Mouse (Mus musculus): ENCODE results near the gene Ccar1.
A peak's percentile ranks its signal among the peaks of the same experiment; 100 is the strongest.
"Not testable (repeated sequence)": the region's sequence is repeated elsewhere in the genome, so short reads cannot be mapped to it uniquely, and the experiment has no call there.

Ccar1 gene

DNA sequence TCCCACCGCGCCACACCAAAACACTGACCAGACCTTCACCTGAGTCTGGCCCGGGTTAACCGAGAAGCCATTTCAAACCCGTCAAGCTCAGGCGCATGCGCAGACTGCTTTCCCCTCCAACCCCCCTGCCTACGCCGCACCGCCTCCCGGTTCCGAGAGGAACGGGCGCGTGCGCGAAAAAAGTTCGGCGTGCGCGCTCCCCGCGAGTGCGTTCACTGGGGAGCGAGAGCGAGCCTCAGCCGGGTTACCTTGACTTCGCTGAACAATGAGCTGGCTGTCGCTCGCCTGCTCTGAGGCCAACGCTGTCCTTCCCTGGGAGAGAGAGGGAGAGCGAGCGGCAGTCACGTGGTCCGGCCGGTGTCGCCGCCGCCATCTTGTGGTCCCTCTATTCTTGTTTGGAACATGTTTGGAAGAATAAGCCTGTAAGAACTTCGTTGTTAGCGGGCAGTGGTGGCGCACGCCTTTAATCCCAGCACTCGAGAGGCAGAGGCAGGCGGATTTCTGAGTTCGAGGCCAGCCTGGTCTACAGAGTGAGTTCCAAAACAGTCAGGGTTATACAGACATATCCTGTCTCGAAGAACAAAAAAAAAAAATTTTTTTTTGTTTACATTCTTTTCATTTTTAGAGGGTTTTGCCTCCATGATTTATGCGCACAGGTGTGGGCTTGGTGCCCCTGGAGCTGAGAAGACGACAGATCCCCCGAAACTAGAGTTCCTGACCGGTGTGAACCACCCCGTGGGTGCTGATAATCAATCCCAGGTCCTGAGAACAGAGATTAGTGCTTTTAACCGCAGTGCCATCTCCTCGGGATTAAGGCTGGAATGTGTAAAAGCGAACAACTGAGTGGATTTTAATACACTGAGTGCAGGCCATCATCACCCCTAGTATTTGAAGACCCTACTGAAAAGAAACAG lies at the start of gene Ccar1:
Gene Ccar1 (minus strand): TSS at position 110 of the 914 bp plus-strand sequence.
- peak; percentile 98 for DNase-seq (ENCODE audit: low read depth, low spot score)

DNA sequence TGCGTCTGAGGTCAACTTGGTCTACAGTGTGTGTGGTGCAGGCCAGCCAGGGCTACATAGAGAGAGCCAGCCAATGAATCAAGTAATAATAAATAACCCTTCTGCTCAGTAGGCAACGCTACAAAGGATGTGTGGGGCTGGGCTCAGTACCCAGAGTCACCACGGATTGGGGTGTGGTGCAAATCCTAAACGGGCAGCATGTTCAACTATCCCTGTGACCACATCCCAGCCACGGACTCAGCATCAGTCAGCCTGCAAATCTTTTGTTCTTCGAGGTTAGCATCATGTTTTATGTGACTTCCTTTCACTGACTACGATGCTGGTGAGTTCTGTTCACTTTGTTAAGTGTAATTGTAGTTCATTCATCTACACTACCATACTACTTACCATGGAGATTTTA lies 48.6 kb upstream of the Ccar1 start:
- no peak for DNase-seq (ENCODE audit: low read depth, low spot score)

DNA sequence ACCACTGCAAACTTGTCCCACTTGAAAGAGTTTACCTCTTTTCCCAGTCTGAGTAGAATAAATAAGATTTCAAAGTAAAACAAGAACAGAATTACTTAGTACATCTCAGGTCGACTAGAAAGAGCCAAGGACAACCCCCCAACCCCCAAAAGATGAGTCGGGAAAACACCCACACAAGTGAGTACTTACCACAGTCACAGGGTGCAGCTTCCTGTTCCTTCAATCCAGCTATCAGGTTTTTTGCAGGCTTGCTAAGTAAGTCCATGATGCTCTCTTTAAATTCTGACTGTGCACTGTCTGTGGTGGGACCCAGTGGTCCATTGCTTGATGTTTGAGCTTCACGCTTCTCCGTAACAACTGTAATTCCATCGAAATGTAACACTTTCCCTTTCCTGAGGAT lies 45.9 kb upstream of the Ccar1 start:
- DNase-seq (ENCODE audit: low read depth, low spot score): no peak

DNA sequence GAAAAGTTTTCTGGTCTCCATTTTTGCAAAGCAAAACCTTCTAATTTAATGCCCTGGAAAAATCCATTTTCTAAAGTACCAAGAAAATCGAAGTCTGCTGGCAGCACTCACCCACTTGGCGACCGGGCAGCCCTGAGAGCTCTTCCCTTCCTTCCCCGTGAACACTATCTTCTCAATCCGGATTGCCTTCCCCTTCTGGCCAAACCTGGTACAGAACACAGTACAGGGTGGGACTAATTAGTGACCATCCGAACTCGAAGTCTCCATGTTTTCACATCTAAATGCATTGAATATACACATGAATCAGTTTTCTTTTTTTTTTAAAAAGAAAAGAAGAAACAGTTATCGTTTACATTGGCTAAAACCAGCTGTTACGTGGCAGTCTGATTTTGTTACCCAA lies 40.7 kb upstream of the Ccar1 start:
- DNase-seq (ENCODE audit: low read depth, low spot score): peak; percentile 51

DNA sequence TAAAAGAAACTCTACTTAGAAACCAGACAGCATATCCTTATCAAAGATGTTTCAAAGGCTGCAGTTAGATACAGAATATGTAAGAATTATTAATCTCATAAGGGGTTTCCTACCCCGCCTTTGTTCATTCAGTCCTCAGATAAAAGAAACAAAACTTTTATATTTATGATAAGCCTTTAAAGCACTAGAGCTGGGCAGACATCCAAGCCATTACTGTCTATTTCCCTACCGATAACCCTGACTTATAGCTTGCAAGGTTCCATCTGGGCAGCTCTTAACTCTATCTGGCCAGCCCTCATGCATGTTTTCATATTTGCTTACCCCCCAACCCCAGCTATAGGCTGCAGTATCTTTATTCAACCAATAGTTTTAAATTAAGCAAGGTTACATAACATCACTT lies 39.5 kb upstream of the Ccar1 start:
- no peak for DNase-seq (ENCODE audit: low read depth, low spot score)

DNA sequence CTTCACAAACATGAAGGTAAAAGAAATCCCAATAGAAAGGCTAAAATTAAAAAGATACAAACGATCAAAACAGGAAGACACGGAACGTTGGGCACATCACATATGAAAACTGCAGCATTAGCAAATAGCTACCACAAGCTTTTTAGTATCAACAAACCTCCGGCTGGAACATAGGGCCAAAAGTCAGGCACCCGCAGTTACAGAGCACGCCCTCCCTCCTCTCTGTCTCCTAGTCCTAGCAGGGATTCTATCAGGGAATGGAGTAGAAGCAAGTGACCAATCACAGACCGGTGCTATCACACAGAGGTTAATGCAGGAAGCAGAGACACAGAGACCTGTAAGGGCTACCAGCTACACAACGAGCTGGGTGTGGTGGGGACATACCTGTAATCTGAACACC lies 32.4 kb upstream of the Ccar1 start:
- DNase-seq (ENCODE audit: low read depth, low spot score): no peak

DNA sequence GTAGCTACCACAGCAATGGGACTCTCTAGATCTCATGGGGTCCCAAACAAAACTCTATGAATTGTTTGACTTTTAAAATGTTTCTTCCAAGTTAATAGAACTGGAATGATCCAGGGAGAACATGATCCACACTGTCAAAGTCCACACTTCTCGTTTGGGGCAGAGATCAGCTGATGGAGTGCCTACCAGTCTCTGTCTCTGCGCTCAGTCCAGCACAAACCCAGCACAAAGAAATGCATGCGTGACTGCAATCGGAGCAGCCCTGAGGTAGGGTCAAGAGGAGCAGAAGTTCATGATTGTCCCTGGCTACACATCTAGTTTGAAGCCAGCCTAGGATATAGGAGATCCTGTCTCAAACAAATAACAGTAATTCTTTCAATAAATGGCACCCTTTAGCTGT lies 31.3 kb upstream of the Ccar1 start:
- no peak for DNase-seq (ENCODE audit: low read depth, low spot score)

DNA sequence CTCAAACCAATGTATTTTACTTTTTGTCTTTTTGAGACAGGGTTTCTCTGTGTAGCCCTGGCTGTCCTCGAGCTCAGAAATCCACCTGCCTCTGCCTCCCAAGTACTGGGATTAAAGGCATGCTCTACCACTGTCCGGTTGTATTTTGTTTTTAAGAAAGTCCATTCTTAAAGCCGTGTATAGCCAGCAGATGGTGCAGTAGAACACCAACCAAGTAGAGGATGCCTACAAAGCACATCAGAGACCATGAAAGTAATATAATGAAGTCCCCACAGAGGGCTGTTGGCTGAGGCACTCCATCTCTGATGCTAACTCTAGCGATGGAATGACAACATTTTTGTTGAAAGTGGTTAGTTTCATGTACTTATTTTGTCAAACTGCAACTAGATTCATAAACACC lies 17.9 kb upstream of the Ccar1 start:
- no peak for DNase-seq (ENCODE audit: low read depth, low spot score)

DNA sequence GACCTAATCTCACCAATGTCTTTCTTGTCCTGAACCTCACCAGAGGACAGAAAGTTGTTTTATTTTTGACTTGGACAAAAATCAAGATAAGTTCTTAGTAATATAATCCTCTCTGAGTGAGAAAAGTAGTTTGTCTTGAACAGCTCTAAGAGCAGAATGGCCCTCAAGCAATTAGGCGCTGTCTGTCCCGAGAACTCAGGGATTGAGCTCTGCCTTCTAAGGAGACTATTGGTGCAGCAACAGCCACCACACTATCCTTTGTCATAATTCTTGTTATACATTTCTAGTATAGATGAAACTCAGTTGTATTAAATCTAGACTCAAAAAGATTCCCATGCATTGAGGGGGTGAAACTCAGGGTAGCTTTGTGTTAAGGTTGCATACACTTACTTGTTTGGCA lies 16.7 kb upstream of the Ccar1 start:
- DNase-seq (ENCODE audit: low read depth, low spot score): no peak

DNA sequence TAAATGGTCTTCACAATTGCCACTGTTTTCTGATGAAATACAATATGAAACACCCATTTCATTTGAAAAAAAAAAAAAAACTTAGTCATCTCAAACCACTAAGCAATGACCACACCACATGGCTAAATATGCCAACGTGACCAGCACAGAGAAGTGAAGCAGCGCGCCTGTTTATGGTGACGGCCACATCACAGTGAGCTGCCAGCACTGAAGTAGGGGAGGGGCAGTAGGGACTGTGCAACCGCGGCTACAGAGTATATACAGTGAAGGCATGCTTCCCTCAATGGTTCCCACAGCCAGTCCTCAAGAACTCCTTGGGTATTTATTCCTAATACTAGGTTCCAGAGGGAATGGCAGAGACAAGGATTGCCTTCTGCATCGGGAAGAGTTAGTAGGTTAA lies 16.2 kb upstream of the Ccar1 start:
- DNase-seq (ENCODE audit: low read depth, low spot score): no peak

DNA sequence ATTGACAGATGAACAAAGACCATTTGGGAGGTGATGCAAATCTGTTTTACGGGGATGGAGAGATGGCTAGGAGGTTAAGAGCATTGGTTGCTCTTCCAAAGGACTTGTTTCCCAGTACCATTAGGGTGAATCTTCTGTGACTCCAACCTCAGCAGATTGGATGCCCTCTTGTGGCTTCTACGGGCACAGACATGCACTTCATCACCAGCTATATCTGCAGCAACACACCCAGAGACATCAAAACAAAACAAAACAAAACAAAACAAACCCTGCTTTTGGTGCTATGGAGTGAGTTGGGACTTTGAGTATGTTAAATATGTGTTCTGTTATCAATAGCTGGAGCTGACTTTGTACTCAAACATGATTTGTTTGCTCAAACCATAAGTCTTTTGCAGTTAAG lies 12.0 kb upstream of the Ccar1 start:
- peak; percentile 81 for DNase-seq (ENCODE audit: low read depth, low spot score)

DNA sequence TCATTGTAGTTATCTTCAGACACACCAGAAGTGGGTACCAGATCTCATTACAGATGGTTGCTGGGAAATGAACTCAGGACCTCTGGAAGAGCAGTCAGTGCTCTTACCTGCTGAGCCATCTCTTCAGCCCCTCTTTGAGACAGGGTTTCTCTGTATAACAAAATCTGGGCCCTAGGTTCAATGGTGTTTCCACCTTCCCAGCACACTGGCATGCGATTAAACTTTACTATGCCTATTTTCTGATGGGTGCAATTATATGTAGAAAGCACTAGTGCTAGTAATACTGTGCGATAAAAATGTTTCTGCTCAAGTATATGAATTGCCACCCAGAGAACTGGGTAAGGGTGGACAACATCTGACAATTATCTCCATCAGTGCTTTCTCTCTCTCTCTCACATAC lies 11.2 kb upstream of the Ccar1 start:
- DNase-seq (ENCODE audit: low read depth, low spot score): no peak

DNA sequence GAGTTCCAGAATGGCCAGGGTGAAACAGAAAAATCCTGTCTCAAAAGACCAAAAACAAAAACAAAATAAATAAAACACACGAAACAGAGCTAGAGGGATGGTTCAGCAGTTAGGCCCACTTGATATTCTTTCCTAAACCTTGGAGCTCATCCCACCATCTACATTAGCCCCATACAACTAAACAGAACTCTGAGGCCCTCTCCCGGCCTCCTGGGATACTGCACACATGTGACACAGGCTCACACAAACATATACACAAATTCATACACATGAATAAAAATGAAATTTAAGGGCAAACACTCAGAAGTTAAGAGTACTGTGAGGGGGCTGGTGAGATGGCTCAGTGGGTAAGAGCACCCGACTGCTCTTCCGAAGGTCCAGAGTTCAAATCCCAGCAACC lies 2.1 kb upstream of the Ccar1 start:
- peak; percentile 72 for DNase-seq (ENCODE audit: low read depth, low spot score)

DNA sequence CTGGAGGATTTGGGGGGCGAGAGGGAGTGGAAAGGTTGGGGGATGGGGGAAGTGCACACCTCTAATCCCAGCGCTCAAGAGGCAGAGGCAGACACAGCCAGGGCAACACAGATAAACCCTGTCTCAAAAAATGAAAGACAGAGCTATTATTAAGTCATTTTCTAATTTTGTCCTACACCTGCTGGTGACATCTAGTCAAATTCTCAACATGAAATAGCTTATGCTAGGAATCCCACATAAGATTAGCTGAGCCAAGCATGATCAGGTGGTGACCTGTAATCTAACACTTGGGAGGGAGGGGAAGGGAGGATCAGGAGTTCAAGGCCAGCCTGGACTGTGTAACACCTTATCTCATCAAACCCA lies 986 bp upstream of the Ccar1 start:
- DNase-seq (ENCODE audit: low read depth, low spot score): peak; percentile 54

DNA sequence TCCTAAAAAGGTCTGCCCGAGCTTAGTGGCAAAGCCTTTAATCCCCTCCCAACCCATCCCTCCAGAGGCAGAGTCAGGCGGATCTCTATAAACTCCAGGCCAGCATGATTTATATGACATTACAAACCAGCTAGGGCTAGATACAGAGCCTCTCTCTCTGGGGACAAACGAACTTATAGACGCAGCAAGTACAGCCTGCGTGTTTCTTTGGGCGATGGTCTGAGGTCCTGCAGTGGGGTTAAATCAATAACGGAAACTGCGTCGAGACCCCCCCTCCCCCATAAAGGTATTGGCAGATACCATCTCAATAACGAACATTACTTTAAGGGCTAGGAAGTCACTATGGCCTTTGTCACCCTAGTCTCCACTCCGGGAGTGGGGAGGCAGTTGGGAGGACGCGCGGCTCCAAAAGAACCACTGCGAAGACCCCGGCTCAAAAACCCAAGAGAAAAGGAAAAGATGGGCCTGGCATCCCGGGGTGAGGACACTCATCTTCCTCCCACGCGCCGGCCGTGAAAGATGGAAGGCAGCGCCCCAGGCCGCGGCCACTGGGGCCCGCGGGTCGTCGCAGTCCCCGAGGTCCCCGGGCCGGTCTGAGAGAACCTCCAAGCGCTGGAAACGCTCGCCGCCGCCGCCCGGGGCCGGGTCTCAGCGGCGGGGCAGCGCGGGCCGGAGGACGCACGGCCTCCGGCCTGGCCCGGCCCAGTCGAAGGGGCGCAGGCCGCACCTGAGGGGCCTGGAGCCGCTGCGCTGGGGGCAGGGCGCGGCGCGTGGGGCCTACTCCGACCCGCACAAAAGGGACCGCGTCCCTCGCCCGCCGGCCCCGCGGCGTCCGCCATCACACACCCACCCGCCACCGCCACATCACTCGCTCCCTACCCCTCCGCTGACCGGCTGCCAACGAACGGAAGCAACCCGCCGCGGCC lies 572 bp downstream of the Ccar1 start:
- DNase-seq (ENCODE audit: low read depth, low spot score): peak; percentile 54

DNA sequence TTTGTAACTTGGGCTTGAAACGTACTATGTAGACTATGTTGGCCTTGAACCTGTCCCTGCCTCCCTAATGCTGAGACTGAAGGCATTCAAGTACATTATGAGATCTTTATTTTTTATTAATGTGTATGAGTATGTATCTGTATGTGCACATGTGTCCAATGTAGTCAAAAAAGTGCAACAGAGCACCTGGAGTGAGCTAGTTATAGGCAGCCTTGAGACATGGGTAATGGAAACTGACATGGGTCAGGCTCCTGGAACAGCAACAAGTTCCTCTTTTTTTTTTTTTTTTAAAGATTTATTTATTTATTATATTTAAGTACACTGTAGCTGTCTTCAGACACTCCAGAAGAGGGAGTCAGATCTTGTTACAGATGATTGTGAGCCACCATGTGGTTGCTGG lies 10.3 kb downstream of the Ccar1 start:
- DNase-seq (ENCODE audit: low read depth, low spot score): not testable (repeated sequence)

DNA sequence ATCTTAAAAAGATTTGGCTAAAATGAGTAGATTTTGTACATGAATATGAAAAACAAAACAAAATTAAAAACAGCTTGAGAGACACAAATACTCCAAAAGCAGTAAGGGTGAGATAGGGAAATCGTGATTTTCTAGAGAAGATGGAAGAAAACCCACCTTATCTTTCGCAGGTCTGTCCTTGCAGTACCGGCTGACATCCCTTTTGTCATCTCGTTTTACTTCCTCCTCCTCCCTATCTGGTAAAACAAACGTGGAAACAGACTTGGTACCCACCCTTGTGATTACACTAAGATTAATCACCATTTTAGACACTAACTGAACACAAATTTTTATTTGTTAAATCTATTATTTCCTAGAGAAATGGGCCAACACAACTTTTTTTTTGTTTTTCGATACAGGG lies 41.3 kb downstream of the Ccar1 start:
- DNase-seq (ENCODE audit: low read depth, low spot score): no peak

DNA sequence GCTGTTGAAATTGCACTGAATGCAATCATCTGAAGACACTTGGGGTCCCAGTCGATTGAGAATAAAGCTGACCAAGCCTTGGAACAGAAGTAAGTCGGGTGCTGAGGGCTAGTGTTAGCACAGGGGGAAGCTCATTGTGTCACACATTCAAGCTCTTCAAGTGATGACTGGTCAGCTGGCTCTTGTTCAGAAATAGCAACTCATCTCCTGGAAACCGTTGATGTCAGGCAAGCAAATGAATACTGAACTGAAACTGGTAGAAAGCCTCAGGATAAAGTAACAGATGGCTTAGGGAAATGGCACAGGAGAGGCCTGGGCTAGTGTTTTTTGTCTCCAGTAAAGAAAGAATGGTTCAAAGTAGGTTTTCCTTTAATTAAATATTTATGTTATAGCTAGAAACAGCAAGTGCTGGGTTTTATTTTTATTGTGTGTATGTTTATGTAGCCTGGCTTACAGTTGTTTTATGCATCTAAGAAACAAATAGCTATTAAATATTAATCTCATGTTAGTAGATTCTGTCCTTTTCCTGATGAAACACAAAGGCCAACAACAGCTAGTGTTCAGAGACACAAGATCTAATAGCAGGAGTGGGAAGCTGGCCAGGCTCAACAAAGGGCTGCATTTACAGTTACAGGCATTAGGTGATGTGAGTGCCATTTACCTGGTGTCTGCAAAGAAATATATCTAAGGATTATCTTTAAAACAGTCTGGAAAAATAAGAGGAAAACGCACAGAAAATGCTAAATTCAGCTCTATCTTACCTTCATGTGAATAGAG lies 51.9 kb downstream of the Ccar1 start:
- no peak for DNase-seq (ENCODE audit: low read depth, low spot score)

DNA sequence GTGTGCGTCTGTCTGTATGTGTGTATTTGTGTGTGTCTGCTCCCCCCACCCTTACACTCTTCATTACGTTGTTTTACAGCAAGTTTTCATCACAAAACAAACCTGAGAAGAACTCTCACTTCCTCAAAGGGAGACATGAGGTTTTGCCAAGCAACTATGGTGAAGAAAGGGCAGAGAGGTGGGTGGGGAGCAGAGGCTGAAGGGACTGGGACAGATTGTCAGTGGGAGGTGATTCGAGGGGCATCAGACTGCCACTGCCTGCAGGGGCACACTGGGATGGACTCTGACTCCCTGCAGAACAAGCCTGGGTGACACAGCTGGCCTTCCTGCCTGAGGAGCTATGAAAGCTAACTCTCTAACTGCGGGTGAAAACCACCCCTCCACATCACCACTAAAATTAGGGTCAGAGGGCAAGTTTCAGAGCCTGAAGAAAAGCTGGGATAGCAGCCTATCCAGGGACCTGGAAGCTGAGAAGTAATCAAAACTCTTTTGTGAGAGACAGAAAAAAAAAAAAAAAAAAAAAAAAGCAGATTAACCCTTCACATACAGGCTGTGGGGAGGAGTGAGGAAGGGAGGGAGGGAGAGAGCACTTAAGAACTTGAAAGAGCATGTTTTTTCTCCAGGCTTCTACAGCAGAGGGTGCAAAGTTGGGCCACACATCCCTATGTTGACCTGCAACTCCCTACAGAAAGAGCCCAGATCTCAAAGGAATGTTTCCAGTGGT lies 55.0 kb downstream of the Ccar1 start:
- DNase-seq (ENCODE audit: low read depth, low spot score): no peak

DNA sequence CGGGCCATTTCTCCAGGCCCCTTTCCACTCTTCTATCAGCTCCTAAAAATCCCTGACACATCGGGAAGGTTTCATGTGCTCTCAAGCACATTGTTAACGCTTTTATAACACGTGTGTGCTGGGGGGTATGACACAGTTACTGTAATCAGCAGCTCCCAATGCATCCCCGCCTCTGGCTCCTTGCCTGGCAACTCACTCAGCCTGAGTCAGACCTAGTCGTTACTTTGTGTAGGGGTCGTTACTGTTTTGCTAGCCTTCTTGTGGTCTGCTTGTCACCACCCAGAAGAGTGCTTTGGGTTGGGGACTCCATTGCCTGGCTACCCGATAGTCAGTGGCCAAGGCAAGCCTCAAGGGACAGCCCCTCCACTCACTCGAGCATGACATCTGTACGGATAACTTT lies 61.3 kb downstream of the Ccar1 start:
- no peak for DNase-seq (ENCODE audit: low read depth, low spot score)

All from R1 (cell line).